Mouse (Mus musculus): ENCODE results near the gene Epo. TPM values are rescaled to one million over a fixed set of nuclear protein-coding genes. Genes with fewer than 3 reads are reported as not detected.

Epo gene
- total RNA-seq, 1 experiment, result 0.36 TPM

GRCm38 (mm10) chr5:137440216-137440855, 92.7 kb downstream of the Epo start:
- no peak overlapping the region for H3K4me3 ChIP-seq (ENCODE audit: insufficient read depth in 1 of 2, low read depth in 1 of 2, low read length in 2 of 2, poor library complexity in 1 of 2, severe bottlenecking in 1 of 2)
- in situ Hi-C loops (cut with MboI; ENCODE audit: low sequenced_read_pairs in 2 of 2, unreplicated experiment in 2 of 2), result no loop called here
- no peak for DNase-seq (ENCODE audit: low read depth, low spot score)
- H3K9me3 ChIP-seq (ENCODE audit: control insufficient read depth, insufficient read depth, low read depth, low read length), result no peaks in the 10 kb centered on the region
- no peak overlapping the region for H3K9ac ChIP-seq (ENCODE audit: insufficient read depth, low read depth, low read length, poor library complexity, severe bottlenecking)
- no peaks in the 10 kb centered on the region for H3K4me1 ChIP-seq (ENCODE audit: control insufficient read depth in 2 of 2, insufficient read depth in 2 of 2, low read length in 2 of 2, poor library complexity in 1 of 2)
- H3K36me3 ChIP-seq (ENCODE audit: control insufficient read depth, insufficient read depth, low read length, poor library complexity, severe bottlenecking), result no peaks in the 10 kb centered on the region
- TF ChIP-seq HCFC1 (IDR thresholded peaks at IDR 0.05; ENCODE audit: borderline replicate concordance, insufficient read depth, low read length) (no peak), CHD2 (IDR thresholded peaks at IDR 0.05; ENCODE audit: low read depth, low read length) (no peak), MAFK (IDR thresholded peaks at IDR 0.05; ENCODE audit: insufficient read depth, low read depth, low read length) (no peak), ZNF384 (IDR thresholded peaks at IDR 0.05; ENCODE audit: low read depth, low read length) (no peak), ZC3H11A (IDR thresholded peaks at IDR 0.05; ENCODE audit: borderline replicate concordance, low read depth, low read length) (no peak)
- no peak overlapping the region for H3K27ac ChIP-seq (ENCODE audit: insufficient read depth, low read depth, low read length, poor library complexity, severe bottlenecking)

- H3K27ac ChIP-seq (ENCODE audit: insufficient read depth, low read depth, low read length, poor library complexity, severe bottlenecking), result no peak overlapping the region
- in situ Hi-C loops (cut with MboI; ENCODE audit: low sequenced_read_pairs in 2 of 2, unreplicated experiment in 2 of 2), result no loop called here
- no peak for DNase-seq (ENCODE audit: low read depth, low spot score)
- H3K4me3 ChIP-seq (ENCODE audit: insufficient read depth in 1 of 2, low read depth in 1 of 2, low read length in 2 of 2, poor library complexity in 1 of 2, severe bottlenecking in 1 of 2), result no peak overlapping the region
- TF ChIP-seq CHD2 (IDR thresholded peaks at IDR 0.05; ENCODE audit: low read depth, low read length) (no peak), ZC3H11A (IDR thresholded peaks at IDR 0.05; ENCODE audit: borderline replicate concordance, low read depth, low read length) (no peak), HCFC1 (IDR thresholded peaks at IDR 0.05; ENCODE audit: borderline replicate concordance, insufficient read depth, low read length) (no peak), MAFK (IDR thresholded peaks at IDR 0.05; ENCODE audit: insufficient read depth, low read depth, low read length) (no peak)
- no peaks in the 10 kb centered on the region for H3K36me3 ChIP-seq (ENCODE audit: control insufficient read depth, insufficient read depth, low read length, poor library complexity, severe bottlenecking)
- H3K4me1 ChIP-seq (ENCODE audit: control insufficient read depth in 2 of 2, insufficient read depth in 2 of 2, low read length in 2 of 2, poor library complexity in 1 of 2), result peaks cover 3 to 6% of the 10 kb centered on the region in 2 experiments; a peak in 1 of 4 replicates
- no peaks in the 10 kb centered on the region for H3K9me3 ChIP-seq (ENCODE audit: control insufficient read depth, insufficient read depth, low read depth, low read length)
- no peak overlapping the region for H3K9ac ChIP-seq (ENCODE audit: insufficient read depth, low read depth, low read length, poor library complexity, severe bottlenecking)
These were observed 99.2 kb downstream of the Epo start for GRCm38 (mm10) chr5:137433889-137434288.

Other genes starting within 250 kb of the Epo start
- gene Ache, start 245.7 kb downstream of the Epo start, total RNA-seq (2012; rRNA removed), result 0.31 TPM in 1 of 2 replicates, not detected in the other
- gene Ufsp1, start 238.6 kb downstream of the Epo start, total RNA-seq (2012; rRNA removed), result 3.6 and 6.3 TPM in 2 replicates
- 350 and 528 TPM in 2 replicates for gene Srrt, start 225.6 kb downstream of the Epo start, total RNA-seq (2012; rRNA removed)
- 22.7 and 24.2 TPM in 2 replicates for gene Trip6, start 218.8 kb downstream of the Epo start, total RNA-seq (2012; rRNA removed)
- 20.9 and 34.9 TPM in 2 replicates for gene Slc12a9, start 199.6 kb downstream of the Epo start, total RNA-seq (2012; rRNA removed)
- 34.3 and 58.8 TPM in 2 replicates for gene Ephb4, start 183.1 kb downstream of the Epo start, total RNA-seq (2012; rRNA removed)
- 0.95 and 2.6 TPM in 2 replicates for gene Zan, start 56.2 kb downstream of the Epo start, total RNA-seq (2012; rRNA removed)
- 35.7 and 41.7 TPM in 2 replicates for gene Pop7, start 30.7 kb downstream of the Epo start, total RNA-seq (2012; rRNA removed)
- gene Gigyf1, start 14.7 kb downstream of the Epo start, total RNA-seq (2012; rRNA removed), result 24.7 and 40.3 TPM in 2 replicates
- gene Gnb2, start 268 bp upstream of the Epo start, total RNA-seq (2012; rRNA removed), result 259 and 297 TPM in 2 replicates
- not detected in 2 replicates for gene Actl6b, start 20.3 kb upstream of the Epo start, total RNA-seq (2012; rRNA removed)
- gene Tfr2, start 36.6 kb upstream of the Epo start, total RNA-seq (2012; rRNA removed), result 3.7 and 7.6 TPM in 2 replicates
- 7.8 and 12.9 TPM in 2 replicates for gene Mospd3, start 67.8 kb upstream of the Epo start, total RNA-seq (2012; rRNA removed)
- 134 and 157 TPM in 2 replicates for gene Pcolce, start 80.5 kb upstream of the Epo start, total RNA-seq (2012; rRNA removed)
- 1.1 and 2.2 TPM in 2 replicates for gene Fbxo24, start 95.8 kb upstream of the Epo start, total RNA-seq (2012; rRNA removed)
- gene Lrch4, start 95.9 kb upstream of the Epo start, total RNA-seq (2012; rRNA removed), result 12.7 and 23.0 TPM in 2 replicates
- gene Gm20605, start 95.9 kb upstream of the Epo start, total RNA-seq (2012; rRNA removed), result 7.8 and 13.6 TPM in 2 replicates
- 12.0 and 24.0 TPM in 2 replicates for gene Sap25, start 108.1 kb upstream of the Epo start, total RNA-seq (2012; rRNA removed)
- 0.85 and 1.5 TPM in 2 replicates for gene Irs3, start 112.5 kb upstream of the Epo start, total RNA-seq (2012; rRNA removed)
- gene Agfg2, start 151.5 kb upstream of the Epo start, total RNA-seq (2012; rRNA removed), result 12.3 and 12.5 TPM in 2 replicates
- 5.9 and 7.4 TPM in 2 replicates for gene Nyap1, start 208.4 kb upstream of the Epo start, total RNA-seq (2012; rRNA removed)
- gene Tsc22d4, start 212.5 kb upstream of the Epo start, total RNA-seq (2012; rRNA removed), result 15.9 and 21.6 TPM in 2 replicates
- gene Ppp1r35, start 245.6 kb upstream of the Epo start, total RNA-seq (2012; rRNA removed), result 27.6 and 34.5 TPM in 2 replicates

Data from ES-E14 (cell line).